Mouse (Mus musculus) CH12.LX (cell line): ENCODE measurements at regions not wholly inside any gene's neighbourhood (a gene's known extent, or its start where the extent isn't known, plus 50 kb on each side); places are given as distances from the start of the nearest gene placed in this dataset.
"Not testable (repeated sequence)": the region's sequence is repeated elsewhere in the genome, so short reads cannot be mapped to it uniquely, and the experiment has no call there.

Experiments used
- DNase-seq: peaks from one replicate; pipeline ENCODE4 v3.0.0-alpha.2; 2013; ENCODE audit errors: extremely low read depth
- H3K27ac ChIP-seq: 2 replicates; pipeline ENCODE4 v1.5.1; 2012; ENCODE audit warnings: low read depth, mild to moderate bottlenecking, control low read depth, moderate library complexity; ENCODE audit not compliant: insufficient read depth
- H3K27me3 ChIP-seq: replicated peaks from 2 replicates; pipeline ENCODE3; 2012; ENCODE audit warnings: inconsistent platforms
- H3K36me3 ChIP-seq, 2 experiments: replicated peaks in 1 of 2; 2 replicates each; pipeline versions ENCODE3 to v1.6.1; 2012; ENCODE audit warnings: inconsistent platforms in 1 of 2, low read length in 1 of 2, mild to moderate bottlenecking in 1 of 2, mixed read lengths in 1 of 2, moderate library complexity in 1 of 2; ENCODE audit not compliant: control insufficient read depth in 1 of 2, insufficient read depth in 1 of 2
- H3K4me1 ChIP-seq, 2 experiments: 2 replicates each; pipeline ENCODE4 v1.6.1; 2012; ENCODE audit warnings: inconsistent platforms in 1 of 2, moderate library complexity in 1 of 2; ENCODE audit not compliant: insufficient read depth in 2 of 2, control insufficient read depth in 1 of 2
- H3K4me2 ChIP-seq: 2 replicates; pipeline ENCODE4 v1.6.1; 2012; ENCODE audit warnings: low read depth, mild to moderate bottlenecking, control low read depth; ENCODE audit not compliant: poor library complexity, insufficient read depth, severe bottlenecking
- H3K4me3 ChIP-seq, 3 experiments: fragments of 150-350 bp in 1 of 3; sonication (generic) in 1 of 3; replicated peaks in 1 of 3; 2 replicates each; pipeline versions ENCODE3 to v1.5.1; 2011 to 2012; ENCODE audit warnings: low read depth in 2 of 3, low read length in 2 of 3, mild to moderate bottlenecking in 2 of 3, moderate library complexity in 2 of 3, control low read depth in 1 of 3, improper control_type of control experiment in 1 of 3, inconsistent platforms in 1 of 3, mixed read lengths in 1 of 3; ENCODE audit not compliant: poor library complexity in 1 of 3
- H3K79me2 ChIP-seq: replicated peaks from 2 replicates; pipeline ENCODE4 v1.6.1; 2012; ENCODE audit warnings: mild to moderate bottlenecking, moderate library complexity; ENCODE audit not compliant: control insufficient read depth, poor library complexity, insufficient read depth, severe bottlenecking; ENCODE audit errors: extremely low read depth
- H3K9ac ChIP-seq: 2 replicates; pipeline ENCODE4 v1.6.1; 2012; ENCODE audit warnings: low read depth, mild to moderate bottlenecking, control low read depth, moderate library complexity; ENCODE audit not compliant: insufficient read depth
- H3K9me3 ChIP-seq: replicated peaks from 2 replicates; pipeline ENCODE3; 2012; ENCODE audit warnings: low read length, inconsistent platforms, mixed read lengths
- BHLHE40 ChIP-seq: IDR thresholded peaks from 2 replicates; pipeline ENCODE4 v1.6.1; 2011; ENCODE audit warnings: mild to moderate bottlenecking, low read depth, low read length, improper control_type of control experiment
- CHD1 ChIP-seq: IDR thresholded peaks from 2 replicates; pipeline ENCODE4 v1.6.1; 2012; ENCODE audit warnings: low read depth, low read length, improper control_type of control experiment, inconsistent platforms
- CHD2 ChIP-seq: IDR thresholded peaks from 2 replicates; pipeline ENCODE4 v1.6.1; 2011; ENCODE audit warnings: low read length, improper control_type of control experiment
- CTCF ChIP-seq, 2 experiments: IDR thresholded peaks in 1 of 2; conservative IDR thresholded peaks in 1 of 2; 2 replicates each; pipeline ENCODE4 v1.5.1; 2011 to 2012; ENCODE audit warnings: low read depth in 2 of 2, low read length in 2 of 2, improper control_type of control experiment in 1 of 2, inconsistent platforms in 1 of 2, mild to moderate bottlenecking in 1 of 2, moderate library complexity in 1 of 2
- EP300 ChIP-seq: IDR thresholded peaks from 2 replicates; pipeline ENCODE4 v1.6.1; 2011; ENCODE audit warnings: low read length, improper control_type of control experiment
- ETS1 ChIP-seq: conservative IDR thresholded peaks from 2 replicates; pipeline ENCODE4 v1.6.1; 2012; ENCODE audit warnings: low read depth, mild to moderate bottlenecking, inconsistent platforms, low read length, improper control_type of control experiment, moderate library complexity
- GABPA ChIP-seq: IDR thresholded peaks from 2 replicates; pipeline ENCODE4 v1.6.1; 2012; ENCODE audit warnings: low read depth, low read length, improper control_type of control experiment, inconsistent platforms; ENCODE audit not compliant: insufficient replicate concordance
- HCFC1 ChIP-seq: IDR thresholded peaks from 2 replicates; pipeline ENCODE4 v1.6.1; 2012; ENCODE audit warnings: low read depth, mild to moderate bottlenecking, inconsistent platforms, low read length, improper control_type of control experiment
- KAT2A ChIP-seq: IDR thresholded peaks from 2 replicates; pipeline ENCODE4 v1.6.1; 2012; ENCODE audit warnings: low read length, improper control_type of control experiment, inconsistent platforms; ENCODE audit not compliant: insufficient replicate concordance
- MAFK ChIP-seq: IDR thresholded peaks from 2 replicates; pipeline ENCODE4 v1.6.1; 2011; ENCODE audit warnings: low read length, improper control_type of control experiment; ENCODE audit not compliant: insufficient replicate concordance
- MXI1 ChIP-seq: IDR thresholded peaks from 2 replicates; pipeline ENCODE4 v1.6.1; 2011; ENCODE audit warnings: mild to moderate bottlenecking, low read depth, low read length, improper control_type of control experiment
- POLR2A ChIP-seq: IDR thresholded peaks from 2 replicates; pipeline ENCODE4 v1.6.1; 2011; ENCODE audit warnings: low read depth, mild to moderate bottlenecking, improper control_type of control experiment, low read length
- RAD21 ChIP-seq: IDR thresholded peaks from 2 replicates; pipeline ENCODE4 v1.6.1; 2011; ENCODE audit warnings: low read depth, mild to moderate bottlenecking, low read length, improper control_type of control experiment, moderate library complexity
- RCOR1 ChIP-seq: conservative IDR thresholded peaks from 2 replicates; pipeline ENCODE4 v1.6.1; 2012; ENCODE audit warnings: low read depth, mild to moderate bottlenecking, inconsistent platforms, low read length, improper control_type of control experiment
- SMC3 ChIP-seq: IDR thresholded peaks from 2 replicates; pipeline ENCODE4 v1.6.1; 2011; ENCODE audit warnings: low read depth, low read length, improper control_type of control experiment
- TBP ChIP-seq: conservative IDR thresholded peaks from 2 replicates; pipeline ENCODE4 v1.6.1; 2011; ENCODE audit warnings: low read depth, low read length, improper control_type of control experiment
- USF1 ChIP-seq: IDR thresholded peaks from 2 replicates; pipeline ENCODE4 v1.6.1; 2014; ENCODE audit warnings: low read depth, mild to moderate bottlenecking, inconsistent platforms, low read length, improper control_type of control experiment
- USF2 ChIP-seq: conservative IDR thresholded peaks from 2 replicates; pipeline ENCODE4 v1.6.1; 2011; ENCODE audit warnings: low read depth, low read length, improper control_type of control experiment
- ZKSCAN1 ChIP-seq: IDR thresholded peaks from 2 replicates; pipeline ENCODE4 v1.6.1; 2012; ENCODE audit warnings: low read depth, inconsistent platforms, low read length, improper control_type of control experiment, borderline replicate concordance
- ZNF384 ChIP-seq: IDR thresholded peaks from 2 replicates; pipeline ENCODE4 v1.6.1; 2012; ENCODE audit warnings: low read depth, low read length, improper control_type of control experiment, inconsistent platforms
- dilution Hi-C: fragments of 300-500 bp; cut with MboI; formaldehyde crosslinking; loops from 2 replicates; pipeline ENCODE4 v1.14.3; 2020; ENCODE audit warnings: low sequenced_read_pairs; ENCODE audit not compliant: extremely low pct_unique_long_range_greater_than_20kb, extremely low pct_ligation_motif_present
- in situ Hi-C: fragments of 300-500 bp; cut with MboI; formaldehyde crosslinking; loops from 3 replicates; pipeline ENCODE4 v1.14.3; 2019; ENCODE audit warnings: low sequenced_read_pairs, low pct_ligation_motif_present, low pct_unique_long_range_greater_than_20kb, mixed read lengths

GRCm38 (mm10) chr3:78958781-78959180 is 327.5 kb downstream of the Rapgef2 start:
- in situ Hi-C loops (loop anchor here (10.0 to 25.0 kb wide), 2 partner anchors 246 to 629 kb away; partner anchors contain the start of gene Ppid), dilution Hi-C loops (no loop called here)
- Histone ChIP-seq H3K36me3 (no peaks in the 10 kb centered on the region), H3K9ac (no peak overlapping the region), H3K4me2 (no peak overlapping the region), H3K27me3 (peaks cover 2% of the 10 kb centered on the region), H3K9me3 (no peaks in the 10 kb centered on the region), H3K4me3 (no peak overlapping the region), H3K27ac (no peak overlapping the region), H3K79me2 (no peaks in the 10 kb centered on the region), H3K4me1 (no peaks in the 10 kb centered on the region)
- peak; percentile 45 for DNase-seq
- TF ChIP-seq TBP, result no peak
- TF ChIP-seq CHD2, result no peak
- no peak for TF ChIP-seq USF1
- no peak for TF ChIP-seq CHD1
- no peak for TF ChIP-seq BHLHE40
- TF ChIP-seq MXI1, result no peak
- TF ChIP-seq RCOR1, result no peak
- no peak for TF ChIP-seq ETS1
- TF ChIP-seq POLR2A, result no peak
- TF ChIP-seq GABPA, result no peak
- TF ChIP-seq USF2, result no peak
- TF ChIP-seq MAFK, result peak; percentile 99
- TF ChIP-seq RAD21, result peak; percentile 80
- no peak for TF ChIP-seq KAT2A
- TF ChIP-seq HCFC1, result no peak
- peak; percentile 68 to 96 for TF ChIP-seq CTCF (conservative IDR thresholded peaks at IDR 0.05 in 1 of 2, IDR thresholded peaks at IDR 0.05 in 1 of 2; ENCODE audit: low read depth in 2 of 2, low read length in 2 of 2)
- no peak for TF ChIP-seq ZNF384
- no peak for TF ChIP-seq EP300
- peak; percentile 63 for TF ChIP-seq SMC3
- TF ChIP-seq, all 38 proteins: peak for 4

- no peak for TF ChIP-seq BHLHE40
- no peak for TF ChIP-seq ZKSCAN1
- no peak overlapping the region for H3K9ac ChIP-seq
- H3K27me3 ChIP-seq, result peaks cover 2% of the 10 kb centered on the region
- H3K79me2 ChIP-seq, result no peaks in the 10 kb centered on the region
- H3K27ac ChIP-seq, result no peak overlapping the region
- dilution Hi-C loops, result no loop called here
- DNase-seq, result no peak
- in situ Hi-C loops, result loop anchor here (10.0 to 25.0 kb wide), 2 partner anchors 249 to 632 kb away; partner anchors contain the start of gene Ppid
- H3K36me3 ChIP-seq, result no peaks in the 10 kb centered on the region
- no peaks in the 10 kb centered on the region for H3K9me3 ChIP-seq
- H3K4me2 ChIP-seq, result no peak overlapping the region
- H3K4me3 ChIP-seq, result no peak overlapping the region
- H3K4me1 ChIP-seq, result no peaks in the 10 kb centered on the region
These were observed 331.0 kb downstream of the Rapgef2 start for GRCm38 (mm10) chr3:78955364-78955763.

GRCm38 (mm10) chr3:78949385-78949784 is 336.9 kb downstream of the Rapgef2 start:
- H3K79me2 ChIP-seq, in situ Hi-C loops, H3K27me3 ChIP-seq, H3K9me3 ChIP-seq, H3K27ac ChIP-seq, H3K4me1 ChIP-seq, H3K36me3 ChIP-seq, H3K4me2 ChIP-seq, H3K4me3 ChIP-seq, dilution Hi-C loops, H3K9ac ChIP-seq: not testable (repeated sequence)
- peak; percentile 8 for DNase-seq
